Mouse (Mus musculus): ENCODE measurements around the gene Wnt9a. TPM values are rescaled to one million over a fixed set of nuclear protein-coding genes. Genes with fewer than 3 reads are reported as not detected.

Wnt9a gene
- polyA plus RNA-seq, 1 experiment from 2014 or later = 3.1 TPM

DNA sequence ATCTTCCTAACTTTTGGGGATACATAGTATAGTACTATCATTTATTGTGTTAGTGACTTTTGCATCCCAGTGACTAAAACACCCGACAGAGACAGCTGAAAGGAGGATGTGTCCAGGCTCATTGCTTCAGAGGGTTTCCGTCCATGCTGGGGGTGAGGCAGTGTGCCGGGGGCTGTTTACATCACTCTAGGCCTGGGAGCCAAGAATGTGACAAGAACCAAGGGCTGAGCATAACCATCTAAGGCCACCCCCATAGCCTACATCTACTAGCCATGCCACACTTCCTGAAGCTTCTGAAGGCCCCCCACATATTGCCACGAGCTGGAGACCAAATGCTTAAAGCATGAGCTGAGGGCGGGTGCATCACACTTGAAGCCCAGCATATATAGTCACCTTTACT, 18.0 kb downstream of the Wnt9a start:
- no peak overlapping the region for H3K9ac ChIP-seq (ENCODE audit: low read depth, low read length)
- no peaks in the 10 kb centered on the region for H3K27me3 ChIP-seq (replicated peaks; ENCODE audit: control insufficient read depth, insufficient read depth, low read length)
- ATAC-seq = no peak
- no peaks in the 10 kb centered on the region for H3K36me3 ChIP-seq (ENCODE audit: control insufficient read depth, insufficient read depth, low read length)
- no peak overlapping the region for H3K4me3 ChIP-seq (ENCODE audit: low read length)
- WGBS = 55% methylated on average over 5 of the region's 5 CpGs
- peaks cover 10% of the 10 kb centered on the region for H3K4me1 ChIP-seq (ENCODE audit: control insufficient read depth, insufficient read depth, low read depth, low read length)
- H3K27ac ChIP-seq (ENCODE audit: low read depth, low read length) = no peak overlapping the region
- no peaks in the 10 kb centered on the region for H3K9me3 ChIP-seq (ENCODE audit: control insufficient read depth, low read length)
- no peak overlapping the region for H3K4me2 ChIP-seq (ENCODE audit: low read length)

DNA sequence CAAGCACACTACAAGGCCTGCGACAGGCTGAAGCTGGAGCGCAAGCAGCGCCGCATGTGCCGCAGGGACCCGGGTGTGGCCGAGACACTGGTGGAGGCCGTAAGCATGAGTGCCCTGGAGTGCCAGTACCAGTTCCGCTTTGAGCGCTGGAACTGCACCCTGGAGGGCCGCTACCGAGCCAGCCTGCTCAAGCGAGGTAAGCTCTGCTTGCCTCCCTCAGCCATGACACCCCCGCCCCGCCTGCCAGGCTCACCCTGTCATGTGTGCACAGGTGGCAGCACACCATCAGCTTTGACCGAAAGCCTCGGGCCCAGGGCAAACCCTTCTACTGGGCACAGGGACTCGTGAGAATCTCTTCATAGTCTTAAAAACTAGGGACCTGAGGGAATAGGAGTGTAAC, 20.9 kb downstream of the Wnt9a start:
- no peak for ATAC-seq
- H3K27me3 ChIP-seq (replicated peaks; ENCODE audit: control insufficient read depth, insufficient read depth, low read length) = no peaks in the 10 kb centered on the region
- peaks cover 12% of the 10 kb centered on the region for H3K4me1 ChIP-seq (ENCODE audit: control insufficient read depth, insufficient read depth, low read depth, low read length)
- no peak overlapping the region for H3K4me3 ChIP-seq (ENCODE audit: low read length)
- H3K27ac ChIP-seq (ENCODE audit: low read depth, low read length) = no peak overlapping the region
- H3K36me3 ChIP-seq (ENCODE audit: control insufficient read depth, insufficient read depth, low read length) = no peaks in the 10 kb centered on the region
- no peaks in the 10 kb centered on the region for H3K9me3 ChIP-seq (ENCODE audit: control insufficient read depth, low read length)
- no peak overlapping the region for H3K4me2 ChIP-seq (ENCODE audit: low read length)
- 85% methylated on average over 18 of the region's 18 CpGs for WGBS
- no peak overlapping the region for H3K9ac ChIP-seq (ENCODE audit: low read depth, low read length)

DNA sequence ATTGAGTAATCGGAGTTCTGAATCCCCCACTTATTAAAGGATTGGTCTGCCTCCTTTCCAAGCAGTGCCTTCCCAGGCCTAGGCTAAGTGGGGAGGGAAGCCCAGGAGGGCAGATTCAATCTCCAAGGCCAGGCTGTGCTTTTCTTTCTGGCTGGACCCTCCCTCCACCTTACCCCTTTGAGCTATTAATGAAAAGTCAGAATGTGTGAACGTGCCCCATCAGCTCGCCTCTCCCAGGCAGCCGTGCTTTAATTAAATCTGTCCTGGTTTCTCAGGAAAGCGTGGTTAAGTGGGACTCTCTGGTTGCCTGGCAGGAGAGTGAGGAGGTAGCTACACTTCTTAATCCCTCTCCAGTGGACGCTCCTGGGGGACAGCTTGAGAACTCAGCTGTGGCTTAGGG, 22.9 kb downstream of the Wnt9a start:
- peak; percentile 61 for ATAC-seq
- WGBS = 27% methylated on average over 6 of the region's 6 CpGs
- no peaks in the 10 kb centered on the region for H3K27me3 ChIP-seq (replicated peaks; ENCODE audit: control insufficient read depth, insufficient read depth, low read length)
- no peaks in the 10 kb centered on the region for H3K9me3 ChIP-seq (ENCODE audit: control insufficient read depth, low read length)
- H3K36me3 ChIP-seq (ENCODE audit: control insufficient read depth, insufficient read depth, low read length) = no peaks in the 10 kb centered on the region
- H3K4me3 ChIP-seq (ENCODE audit: low read length) = no peak overlapping the region
- 0 out of 2 replicates have a peak overlapping the region, but pooled peaks have one; percentile 38 for H3K9ac ChIP-seq (ENCODE audit: low read depth, low read length)
- H3K27ac ChIP-seq (ENCODE audit: low read depth, low read length) = peak overlapping the region; percentile 12; the same call in 1 of the 2 replicates
- H3K4me1 ChIP-seq (ENCODE audit: control insufficient read depth, insufficient read depth, low read depth, low read length) = peaks cover 12% of the 10 kb centered on the region
- H3K4me2 ChIP-seq (ENCODE audit: low read length) = no peak overlapping the region

DNA sequence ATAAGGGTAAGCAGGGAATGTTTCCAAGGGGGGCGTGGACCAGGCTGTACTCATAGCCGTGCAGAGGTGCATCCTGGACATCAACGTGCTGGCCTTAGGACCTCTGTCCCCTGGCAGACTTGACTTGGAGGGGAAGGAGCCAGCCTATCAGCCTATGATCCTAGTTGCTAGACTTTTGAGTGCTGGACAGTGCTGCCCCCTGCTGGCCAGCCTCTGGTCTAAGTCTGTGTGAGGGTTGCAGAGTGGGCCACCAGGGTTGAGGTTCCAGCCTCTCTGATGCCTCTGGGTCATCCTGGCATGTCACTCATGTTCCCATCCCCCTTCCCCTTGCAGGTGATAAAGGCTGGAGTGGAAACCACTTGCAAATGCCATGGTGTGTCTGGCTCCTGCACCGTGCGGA, 23.8 kb downstream of the Wnt9a start:
- WGBS = 41% methylated on average over 5 of the region's 5 CpGs
- Histone ChIP-seq H3K27me3 (replicated peaks; ENCODE audit: control insufficient read depth, insufficient read depth, low read length) (no peaks in the 10 kb centered on the region), H3K4me2 (ENCODE audit: low read length) (no peak overlapping the region), H3K36me3 (ENCODE audit: control insufficient read depth, insufficient read depth, low read length) (no peaks in the 10 kb centered on the region), H3K9me3 (ENCODE audit: control insufficient read depth, low read length) (no peaks in the 10 kb centered on the region), H3K4me1 (ENCODE audit: control insufficient read depth, insufficient read depth, low read depth, low read length) (peaks cover 12% of the 10 kb centered on the region), H3K9ac (ENCODE audit: low read depth, low read length) (no peak overlapping the region), H3K27ac (ENCODE audit: low read depth, low read length) (no peak overlapping the region), H3K4me3 (ENCODE audit: low read length) (no peak overlapping the region)
- ATAC-seq = no peak

DNA sequence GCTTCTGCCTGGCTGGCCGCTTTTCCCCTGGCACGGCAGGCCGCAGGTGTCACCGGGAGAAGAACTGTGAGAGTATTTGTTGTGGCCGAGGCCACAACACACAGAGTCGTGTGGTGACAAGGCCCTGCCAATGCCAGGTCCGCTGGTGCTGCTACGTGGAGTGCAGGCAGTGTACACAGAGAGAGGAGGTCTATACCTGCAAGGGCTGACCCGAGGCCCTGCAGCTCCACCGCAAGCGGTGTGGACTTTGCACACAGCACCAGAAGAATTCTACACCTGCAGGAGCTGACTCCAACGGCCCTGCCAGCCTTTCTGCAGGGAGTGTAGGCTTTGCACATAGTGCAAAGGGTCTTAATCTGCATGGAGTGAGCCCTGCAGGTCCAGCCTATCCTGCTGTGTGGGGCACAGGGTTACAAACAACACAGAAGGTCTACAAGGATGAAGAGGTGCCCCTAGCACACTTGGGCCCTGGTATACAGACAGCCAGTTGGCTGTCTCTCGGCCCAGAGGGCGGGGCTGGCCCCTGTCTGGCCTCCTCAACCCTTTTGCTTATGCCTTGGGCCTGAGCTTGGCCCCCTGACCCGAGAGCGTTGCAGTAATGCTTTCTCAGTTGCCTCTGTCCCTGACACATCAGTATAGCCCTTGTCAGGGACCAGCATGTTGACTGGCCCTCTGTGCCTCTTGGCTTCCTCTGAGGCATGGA, 24.6 kb downstream of the Wnt9a start:
- no peaks in the 10 kb centered on the region for H3K36me3 ChIP-seq (ENCODE audit: control insufficient read depth, insufficient read depth, low read length)
- H3K27me3 ChIP-seq (replicated peaks; ENCODE audit: control insufficient read depth, insufficient read depth, low read length) = no peaks in the 10 kb centered on the region
- 83% methylated on average over 16 of the region's 16 CpGs for WGBS
- no peak overlapping the region for H3K27ac ChIP-seq (ENCODE audit: low read depth, low read length)
- H3K4me2 ChIP-seq (ENCODE audit: low read length) = no peak overlapping the region
- no peak for ATAC-seq
- H3K4me1 ChIP-seq (ENCODE audit: control insufficient read depth, insufficient read depth, low read depth, low read length) = peaks cover 12% of the 10 kb centered on the region
- no peak overlapping the region for H3K4me3 ChIP-seq (ENCODE audit: low read length)
- no peaks in the 10 kb centered on the region for H3K9me3 ChIP-seq (ENCODE audit: control insufficient read depth, low read length)
- H3K9ac ChIP-seq (ENCODE audit: low read depth, low read length) = no peak overlapping the region

DNA sequence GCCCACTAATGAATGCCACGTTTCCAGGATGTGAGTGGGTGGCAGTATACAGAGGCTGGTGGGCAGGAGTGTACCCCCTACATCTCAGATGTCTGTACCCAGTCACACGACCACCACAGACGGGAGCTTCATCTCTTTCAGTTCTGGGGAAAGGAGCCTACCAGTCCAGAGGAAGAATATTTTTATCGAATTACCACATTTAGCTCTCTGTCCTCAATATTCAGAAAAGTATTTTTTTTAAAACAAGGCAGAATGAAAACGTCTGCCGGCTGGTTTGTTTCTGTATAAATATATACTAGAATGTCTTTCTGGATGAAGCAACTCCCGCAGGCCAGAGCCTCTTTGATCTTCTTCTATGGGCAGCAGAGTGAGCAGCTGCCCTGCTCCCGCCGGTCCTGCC, 26.2 kb downstream of the Wnt9a start:
- H3K9me3 ChIP-seq (ENCODE audit: control insufficient read depth, low read length) = no peaks in the 10 kb centered on the region
- no peak overlapping the region for H3K9ac ChIP-seq (ENCODE audit: low read depth, low read length)
- no peak overlapping the region for H3K4me3 ChIP-seq (ENCODE audit: low read length)
- H3K4me1 ChIP-seq (ENCODE audit: control insufficient read depth, insufficient read depth, low read depth, low read length) = peaks cover 12% of the 10 kb centered on the region
- H3K36me3 ChIP-seq (ENCODE audit: control insufficient read depth, insufficient read depth, low read length) = no peaks in the 10 kb centered on the region
- WGBS = 65% methylated on average over 9 of the region's 9 CpGs
- no peaks in the 10 kb centered on the region for H3K27me3 ChIP-seq (replicated peaks; ENCODE audit: control insufficient read depth, insufficient read depth, low read length)
- ATAC-seq = no peak
- no peak overlapping the region for H3K27ac ChIP-seq (ENCODE audit: low read depth, low read length)
- H3K4me2 ChIP-seq (ENCODE audit: low read length) = no peak overlapping the region

DNA sequence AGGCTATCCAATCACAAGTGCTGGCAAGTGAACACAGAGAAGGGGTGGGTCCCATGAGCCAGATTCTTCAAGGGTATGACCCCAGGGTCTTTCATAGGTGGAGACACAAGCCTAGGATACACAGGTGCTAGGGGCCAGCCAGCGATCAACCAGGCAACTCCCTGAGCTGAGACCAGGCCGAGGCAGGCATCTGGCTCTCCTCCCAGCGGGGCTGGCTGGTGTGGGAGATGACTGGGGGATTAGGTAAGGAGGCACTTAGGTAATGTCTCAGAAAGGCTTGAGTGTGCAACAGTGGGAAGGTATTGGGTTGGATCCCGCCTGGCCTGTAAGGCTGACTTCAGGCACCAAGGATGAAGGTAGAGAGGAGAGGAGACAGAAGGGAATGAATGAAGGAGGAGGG, 28.4 kb downstream of the Wnt9a start:
- no peak overlapping the region for H3K9ac ChIP-seq (ENCODE audit: low read depth, low read length)
- no peak overlapping the region for H3K27ac ChIP-seq (ENCODE audit: low read depth, low read length)
- ATAC-seq = no peak
- H3K9me3 ChIP-seq (ENCODE audit: control insufficient read depth, low read length) = no peaks in the 10 kb centered on the region
- no peaks in the 10 kb centered on the region for H3K36me3 ChIP-seq (ENCODE audit: control insufficient read depth, insufficient read depth, low read length)
- no peaks in the 10 kb centered on the region for H3K4me1 ChIP-seq (ENCODE audit: control insufficient read depth, insufficient read depth, low read depth, low read length)
- 81% methylated on average over 4 of the region's 4 CpGs for WGBS
- H3K4me3 ChIP-seq (ENCODE audit: low read length) = no peak overlapping the region
- no peaks in the 10 kb centered on the region for H3K27me3 ChIP-seq (replicated peaks; ENCODE audit: control insufficient read depth, insufficient read depth, low read length)
- H3K4me2 ChIP-seq (ENCODE audit: low read length) = no peak overlapping the region

DNA sequence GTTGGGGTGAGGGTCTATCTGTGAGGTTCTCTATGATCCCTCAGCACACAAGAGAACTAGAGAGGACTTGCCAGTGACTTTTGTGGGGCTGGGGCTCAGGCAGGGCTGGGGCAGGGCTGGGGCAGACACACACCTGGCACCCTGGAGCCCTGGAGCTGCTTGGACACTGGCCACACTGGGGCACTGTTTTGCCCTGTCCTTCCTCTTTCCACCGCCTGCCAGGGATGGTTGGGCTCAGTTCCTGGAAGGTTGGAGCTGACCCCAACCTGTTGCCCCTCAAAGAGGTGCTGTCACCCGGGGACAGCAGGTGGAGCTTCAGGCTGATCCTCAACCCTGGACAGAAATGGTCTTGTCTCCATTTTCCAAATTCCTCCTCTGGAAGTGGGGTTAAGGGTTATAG, 29.2 kb downstream of the Wnt9a start:
- H3K36me3 ChIP-seq (ENCODE audit: control insufficient read depth, insufficient read depth, low read length) = no peaks in the 10 kb centered on the region
- no peak overlapping the region for H3K4me2 ChIP-seq (ENCODE audit: low read length)
- H3K27me3 ChIP-seq (replicated peaks; ENCODE audit: control insufficient read depth, insufficient read depth, low read length) = no peaks in the 10 kb centered on the region
- no peaks in the 10 kb centered on the region for H3K9me3 ChIP-seq (ENCODE audit: control insufficient read depth, low read length)
- H3K27ac ChIP-seq (ENCODE audit: low read depth, low read length) = no peak overlapping the region
- H3K4me3 ChIP-seq (ENCODE audit: low read length) = no peak overlapping the region
- WGBS = 54% methylated on average over 2 of the region's 2 CpGs
- no peak for ATAC-seq
- H3K9ac ChIP-seq (ENCODE audit: low read depth, low read length) = no peak overlapping the region
- no peaks in the 10 kb centered on the region for H3K4me1 ChIP-seq (ENCODE audit: control insufficient read depth, insufficient read depth, low read depth, low read length)

DNA sequence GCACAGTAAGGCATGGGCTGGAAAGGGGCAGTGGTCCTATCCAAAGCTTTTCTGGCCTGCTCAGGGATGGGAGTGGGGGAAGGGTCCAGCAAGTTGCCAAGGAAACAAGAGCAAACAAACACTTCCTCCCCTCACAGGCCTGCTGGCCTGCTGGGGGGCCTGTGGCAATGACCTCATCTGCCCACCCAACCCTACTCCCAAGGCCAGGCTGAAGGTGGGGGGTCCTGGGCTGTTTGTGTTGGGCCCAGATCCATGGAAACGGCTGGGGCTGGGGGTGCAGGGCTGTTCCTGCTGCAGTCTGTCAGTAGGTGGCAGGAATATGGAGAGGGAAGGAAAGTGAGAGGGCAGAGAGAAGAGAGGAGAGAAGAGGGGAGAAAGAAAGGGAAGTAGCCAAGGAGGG, 29.7 kb downstream of the Wnt9a start:
- H3K4me1 ChIP-seq (ENCODE audit: control insufficient read depth, insufficient read depth, low read depth, low read length) = no peaks in the 10 kb centered on the region
- H3K4me2 ChIP-seq (ENCODE audit: low read length) = no peak overlapping the region
- H3K27me3 ChIP-seq (replicated peaks; ENCODE audit: control insufficient read depth, insufficient read depth, low read length) = no peaks in the 10 kb centered on the region
- no peak overlapping the region for H3K27ac ChIP-seq (ENCODE audit: low read depth, low read length)
- ATAC-seq = 0 out of 2 replicates have a peak, but pooled peaks have one; percentile 30
- no peak overlapping the region for H3K4me3 ChIP-seq (ENCODE audit: low read length)
- 21% methylated on average over 1 of the region's 1 CpGs for WGBS
- no peaks in the 10 kb centered on the region for H3K36me3 ChIP-seq (ENCODE audit: control insufficient read depth, insufficient read depth, low read length)
- H3K9ac ChIP-seq (ENCODE audit: low read depth, low read length) = no peak overlapping the region
- H3K9me3 ChIP-seq (ENCODE audit: control insufficient read depth, low read length) = no peaks in the 10 kb centered on the region
